In genomic region chr15:6390657-6391056, GRCm38 (mm10) we compare ENCODE assay signal across 11 mouse cellular contexts. TPM values are rescaled to one million over a fixed set of nuclear protein-coding genes. Genes with fewer than 3 reads are reported as not detected.
DNase-seq lines count a peak whose midpoint lies in the region; ATAC-seq and TF ChIP-seq lines count a peak whose summit lies in the region.
"Had no signal": no experiment of that assay in that cellular context is flagged by ENCODE, and none has a peak within 500 bp of the region (broad histone marks: within the 10 kb centered on the region; RNA-seq: fewer than 3 reads in every experiment).

No protein-coding gene starts in this region.

- WGBS in limb, embryonic 13.5 days = 48% methylated on average over 2 of the region's 2 CpGs
- 63% methylated on average over 2 of the region's 2 CpGs for WGBS in limb, embryonic 10.5 days
- 30% methylated on average over 2 of the region's 2 CpGs for WGBS in heart, postnatal 0 days
- 27% methylated on average over 2 of the region's 2 CpGs for WGBS in thymus, adult 2 months
- whole genome bisulfite sequencing in forebrain, postnatal 0 days = 45% methylated on average over 2 of the region's 2 CpGs

- TF ChIP-seq EP300 in heart, postnatal 0 days (IDR thresholded peaks at IDR 0.05; ENCODE audit: low read depth) = no peak

- H3K4me1 ChIP-seq in limb, embryonic 13.5 days = peaks cover 39% of the 10 kb centered on the region
- peaks cover 25% of the 10 kb centered on the region for H3K4me1 ChIP-seq in limb, embryonic 10.5 days
- H3K4me1 ChIP-seq in heart, postnatal 0 days (ENCODE audit: control insufficient read depth, insufficient read depth) = peaks cover 15% of the 10 kb centered on the region; the same call in 1 of the 2 replicates
- H3K4me1 ChIP-seq in thymus, adult 2 months (replicated peaks; ENCODE audit: control insufficient read depth, insufficient read depth, low read length) = peaks cover 6% of the 10 kb centered on the region; the same call in 1 of the 2 replicates
- no peaks in the 10 kb centered on the region for H3K4me1 ChIP-seq in forebrain, postnatal 0 days (ENCODE audit: insufficient read depth)
- H3K4me1 ChIP-seq: liver, embryonic 13.5 days had no signal

- DNase-seq in limb, embryonic 10.5 days (ENCODE audit: low spot score) = no peak
- peak; percentile 72 to 77 for DNase-seq in adrenal gland, postnatal 36 days
- peak; percentile 57 for DNase-seq in heart, postnatal 0 days (ENCODE audit: low spot score)
- DNase-seq in lung, postnatal 10 days = peak; percentile 67
- DNase-seq in thymus, adult 2 months = no peak
- no peak for DNase-seq in retina, embryonic 14.5 days (ENCODE audit: low spot score)
- DNase-seq in forebrain, postnatal 0 days = no peak
- DNase-seq: liver, embryonic 13.5 days had no signal

- H3K36me3 ChIP-seq in limb, embryonic 13.5 days = peaks cover 19% of the 10 kb centered on the region
- H3K36me3 ChIP-seq in limb, embryonic 10.5 days = peaks cover 5% of the 10 kb centered on the region; the same call in 1 of the 2 replicates
- H3K36me3 ChIP-seq in heart, postnatal 0 days (replicated peaks; ENCODE audit: control insufficient read depth, insufficient read depth, low read length) = no peaks in the 10 kb centered on the region
- H3K36me3 ChIP-seq in thymus, adult 2 months (ENCODE audit: control insufficient read depth, insufficient read depth, low read length) = no peaks in the 10 kb centered on the region
- no peaks in the 10 kb centered on the region for H3K36me3 ChIP-seq in forebrain, postnatal 0 days (ENCODE audit: insufficient read depth)
- H3K36me3 ChIP-seq: liver, embryonic 13.5 days had no signal

- H3K9me3 ChIP-seq in limb, embryonic 13.5 days = no peaks in the 10 kb centered on the region
- no peaks in the 10 kb centered on the region for H3K9me3 ChIP-seq in limb, embryonic 10.5 days (replicated peaks)
- H3K9me3 ChIP-seq in heart, postnatal 0 days (replicated peaks; ENCODE audit: control insufficient read depth, low read length) = no peaks in the 10 kb centered on the region
- no peaks in the 10 kb centered on the region for H3K9me3 ChIP-seq in forebrain, postnatal 0 days (ENCODE audit: low read length)
- H3K9me3 ChIP-seq: embryonic facial prominence, embryonic 12.5 days; liver, embryonic 13.5 days had no signal

- ATAC-seq in limb, embryonic 13.5 days (ENCODE audit: low FRiP score, low read depth) = no peak
- peak; percentile 31; the same call in 1 of the 2 replicates for ATAC-seq in heart, postnatal 0 days (ENCODE audit: insufficient read depth, low read depth)
- ATAC-seq in forebrain, postnatal 0 days = no peak

- TF ChIP-seq CTCF in heart, postnatal 0 days (IDR thresholded peaks at IDR 0.05; ENCODE audit: low read depth) = no peak
- no peak for TF ChIP-seq CTCF in thymus, adult 2 months (IDR thresholded peaks at IDR 0.05; ENCODE audit: borderline replicate concordance, control insufficient read depth, extremely low read depth, insufficient read depth, low read length, poor library complexity)
- TF ChIP-seq CTCF in forebrain, postnatal 0 days (IDR thresholded peaks at IDR 0.05; ENCODE audit: low read depth) = no peak

- no peak for TF ChIP-seq POLR2A in thymus, adult 2 months (IDR thresholded peaks at IDR 0.05; ENCODE audit: control insufficient read depth, extremely low read depth, insufficient read depth, low read length, poor library complexity)

- H3K27me3 ChIP-seq in limb, embryonic 13.5 days = no peaks in the 10 kb centered on the region
- no peaks in the 10 kb centered on the region for H3K27me3 ChIP-seq in limb, embryonic 10.5 days (ENCODE audit: low read depth, poor library complexity, severe bottlenecking)
- H3K27me3 ChIP-seq in heart, postnatal 0 days (ENCODE audit: control insufficient read depth, insufficient read depth, low read length) = no peaks in the 10 kb centered on the region
- no peaks in the 10 kb centered on the region for H3K27me3 ChIP-seq in thymus, adult 2 months (ENCODE audit: control insufficient read depth, insufficient read depth, low read length)
- peaks cover 4% of the 10 kb centered on the region; the same call in 1 of the 2 replicates for H3K27me3 ChIP-seq in forebrain, postnatal 0 days (ENCODE audit: insufficient read depth, low read length)
- H3K27me3 ChIP-seq: embryonic facial prominence, embryonic 12.5 days had no signal

- peak overlapping the region; percentile 72 for H3K4me2 ChIP-seq in limb, embryonic 13.5 days (replicated peaks)
- H3K4me2 ChIP-seq in heart, postnatal 0 days (ENCODE audit: low read depth, low read length) = 0 out of 2 replicates have a peak overlapping the region, but pooled peaks have one; percentile 6
- H3K4me2 ChIP-seq in forebrain, postnatal 0 days (ENCODE audit: low read depth) = no peak overlapping the region
- H3K4me2 ChIP-seq: embryonic facial prominence, embryonic 12.5 days; liver, embryonic 13.5 days had no signal

- 0 out of 2 replicates have a peak overlapping the region, but pooled peaks have one; percentile 33 for H3K27ac ChIP-seq in limb, embryonic 13.5 days
- no peak overlapping the region for H3K27ac ChIP-seq in limb, embryonic 10.5 days
- no peak overlapping the region for H3K27ac ChIP-seq in heart, postnatal 0 days (ENCODE audit: low read depth)
- H3K27ac ChIP-seq in thymus, adult 2 months (ENCODE audit: control insufficient read depth, insufficient read depth, low read length) = no peak overlapping the region
- H3K27ac ChIP-seq in forebrain, postnatal 0 days (ENCODE audit: low read depth, low read length) = no peak overlapping the region
- H3K27ac ChIP-seq: embryonic facial prominence, embryonic 12.5 days; liver, embryonic 13.5 days had no signal

- no peak overlapping the region for H3K9ac ChIP-seq in limb, embryonic 13.5 days
- no peak overlapping the region for H3K9ac ChIP-seq in heart, postnatal 0 days (replicated peaks; ENCODE audit: low read depth, low read length)
- no peak overlapping the region for H3K9ac ChIP-seq in forebrain, postnatal 0 days
- H3K9ac ChIP-seq: embryonic facial prominence, embryonic 12.5 days; liver, embryonic 13.5 days had no signal

- no peak overlapping the region for H3K4me3 ChIP-seq in limb, embryonic 13.5 days
- H3K4me3 ChIP-seq in limb, embryonic 10.5 days = no peak overlapping the region
- no peak overlapping the region for H3K4me3 ChIP-seq in heart, postnatal 0 days (ENCODE audit: low read depth, low read length)
- H3K4me3 ChIP-seq in thymus, adult 2 months (ENCODE audit: control insufficient read depth, insufficient read depth, low read length) = no peak overlapping the region
- no peak overlapping the region for H3K4me3 ChIP-seq in forebrain, postnatal 0 days (ENCODE audit: low read depth, low read length)
- H3K4me3 ChIP-seq: embryonic facial prominence, embryonic 12.5 days; liver, embryonic 13.5 days had no signal

RNA-seq across cellular contexts. Expression of gene C9, which starts 54.5 kb away (rescaled TPM):
- not detected in 2 replicates for polyA plus RNA-seq in limb, embryonic 13.5 days (2015; fragmentation: Nextera tagmentation; extraction: Ambion mirVana)
- polyA plus RNA-seq in limb, embryonic 10.5 days (2016; fragmentation: Nextera tagmentation; extraction: Ambion mirVana) = not detected in 2 replicates
- total RNA-seq in adrenal gland, postnatal 36 days (2021) = under 1 TPM in 1 of 2 experiments, not detected in 1; 0.33 TPM
- not detected in 2 replicates for total RNA-seq in heart, postnatal 0 days (2014; rRNA removed; ENCODE audit: low replicate concordance)
- polyA plus RNA-seq in heart, postnatal 0 days (2015; fragmentation: Nextera tagmentation; extraction: Ambion mirVana) = not detected in 2 replicates
- 0.13 TPM in 1 of 2 replicates, not detected in the other for polyA plus RNA-seq in thymus, adult 2 months (2012; rRNA removed)
- not detected in 2 replicates for total RNA-seq in forebrain, postnatal 0 days (2014; rRNA removed)
- not detected in 2 replicates for polyA plus RNA-seq in forebrain, postnatal 0 days (2015; fragmentation: Nextera tagmentation; extraction: Ambion mirVana)
- total RNA-seq: ES-E14 had no signal

Comparison
In these comparisons a context has a peak if more than half of its experiments do, and no peak if none do; other contexts are left out.
1. DNase-seq: peak in adrenal gland, postnatal 36 days (2 of 2), heart, postnatal 0 days (single experiment) and lung, postnatal 10 days (single experiment); none in limb, embryonic 10.5 days (single experiment), thymus, adult 2 months (single experiment), retina, embryonic 14.5 days (single experiment) and forebrain, postnatal 0 days (single experiment).